Mouse (Mus musculus) induced T-regulatory cell, adult 2 months (primary cell): ENCODE measurements at regions not wholly inside any gene's neighbourhood (a gene's known extent, or its start where the extent isn't known, plus 50 kb on each side); places are given as distances from the start of the nearest gene placed in this dataset.

Experiments
- DNase-seq: peaks from one replicate; pipeline ENCODE4 v3.0.0-alpha.2; 2012; ENCODE audit warnings: low read depth

DNA sequence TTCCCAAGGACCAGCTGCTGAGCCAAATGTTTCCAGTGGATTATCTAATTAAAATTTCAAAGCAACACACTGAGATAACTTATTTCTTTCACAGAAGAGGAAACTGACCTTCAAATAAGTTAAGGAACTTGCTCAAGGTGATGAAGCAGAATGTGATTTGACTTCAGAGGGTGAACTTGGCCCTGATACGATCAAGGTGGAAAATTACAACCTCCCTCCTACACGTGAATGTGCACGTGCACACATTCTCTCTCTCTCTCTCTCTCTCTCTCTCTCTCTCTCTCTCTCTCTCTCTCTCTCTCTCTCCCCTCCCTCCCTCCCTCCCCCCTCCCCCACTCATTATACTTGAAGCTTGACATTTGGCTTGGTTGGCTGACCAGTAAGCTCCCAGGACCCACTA lies 131.8 kb upstream of the Cxcr4 start:
- no peak for DNase-seq

DNA sequence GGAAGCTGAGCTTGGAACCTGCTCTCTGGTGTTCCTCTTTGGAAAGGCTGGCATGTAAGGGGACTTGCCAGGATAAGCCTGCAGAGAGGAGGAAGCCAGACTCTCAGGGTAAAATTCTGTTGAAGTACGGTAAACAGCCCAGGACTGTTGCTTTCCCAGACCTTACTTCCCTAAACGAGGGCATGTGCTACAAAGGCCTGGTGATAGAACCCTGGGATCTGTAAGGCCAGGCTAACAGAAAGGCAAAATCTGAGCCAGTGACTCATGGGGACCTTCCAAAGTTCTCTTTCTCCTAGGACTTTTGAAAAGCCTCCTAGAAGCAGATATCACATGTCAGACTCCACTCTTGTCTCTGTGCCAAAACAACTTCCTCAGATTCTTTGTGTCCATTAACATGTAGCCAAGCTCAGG lies 130.0 kb upstream of the Cxcr4 start:
- DNase-seq = no peak

DNA sequence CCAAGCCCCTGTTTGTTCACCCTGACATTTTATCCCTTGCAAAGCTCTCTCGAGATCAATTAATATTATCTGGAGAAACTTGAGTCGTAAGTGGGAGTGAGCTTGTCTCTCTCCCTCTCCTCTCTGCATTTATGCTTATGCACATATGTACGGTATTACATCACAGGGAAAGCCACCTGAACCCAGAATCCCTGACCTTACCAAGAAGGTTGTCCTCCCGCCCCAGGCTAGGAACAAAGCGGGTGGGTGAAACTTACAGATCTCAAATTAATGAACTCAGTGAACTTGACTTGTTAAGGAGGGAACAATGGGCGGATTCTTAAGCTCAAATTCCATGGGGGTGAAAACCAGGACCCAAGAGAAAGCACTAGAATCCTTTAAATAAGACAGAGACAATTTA lies 122.8 kb upstream of the Cxcr4 start:
- DNase-seq = no peak

DNA sequence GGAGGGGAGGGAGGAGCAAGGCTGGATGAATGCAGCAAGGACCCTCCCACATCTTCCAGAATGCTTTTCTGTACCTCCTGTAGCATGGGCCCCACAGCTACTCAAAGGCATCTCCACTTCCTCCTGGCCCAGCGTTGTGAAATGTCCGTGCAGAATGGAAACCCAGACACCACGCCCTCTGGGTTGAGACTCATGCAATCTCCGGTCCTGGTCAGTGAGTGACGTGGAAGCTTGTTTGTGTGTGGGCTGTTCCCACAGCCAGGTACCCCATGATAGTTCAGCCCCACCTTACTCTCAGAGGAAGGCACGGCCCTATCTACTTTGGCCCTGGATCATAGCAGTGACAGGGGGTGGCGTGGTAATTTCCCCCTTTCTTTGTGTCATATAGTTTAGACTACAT lies 120.8 kb upstream of the Cxcr4 start:
- DNase-seq = peak; percentile 47

DNA sequence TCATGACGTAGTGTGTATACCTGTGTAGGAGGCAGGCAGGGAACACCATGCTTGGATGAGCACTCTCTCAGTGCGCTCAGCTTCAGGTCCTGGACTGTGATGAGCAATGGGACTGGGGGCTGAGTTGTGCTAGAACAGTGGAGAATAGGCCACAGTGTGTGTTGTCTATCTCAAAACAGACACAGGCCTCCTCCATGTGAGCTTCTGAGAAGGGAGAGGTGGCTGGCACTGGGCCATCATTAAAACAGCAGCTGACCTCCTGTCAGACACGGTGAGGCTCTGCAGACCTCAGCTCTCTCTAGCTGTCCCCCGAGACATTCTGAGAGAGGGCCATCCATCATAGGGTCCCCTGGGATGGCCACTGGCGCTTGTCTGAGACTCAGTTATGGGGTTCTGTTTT lies 119.0 kb upstream of the Cxcr4 start:
- no peak for DNase-seq

DNA sequence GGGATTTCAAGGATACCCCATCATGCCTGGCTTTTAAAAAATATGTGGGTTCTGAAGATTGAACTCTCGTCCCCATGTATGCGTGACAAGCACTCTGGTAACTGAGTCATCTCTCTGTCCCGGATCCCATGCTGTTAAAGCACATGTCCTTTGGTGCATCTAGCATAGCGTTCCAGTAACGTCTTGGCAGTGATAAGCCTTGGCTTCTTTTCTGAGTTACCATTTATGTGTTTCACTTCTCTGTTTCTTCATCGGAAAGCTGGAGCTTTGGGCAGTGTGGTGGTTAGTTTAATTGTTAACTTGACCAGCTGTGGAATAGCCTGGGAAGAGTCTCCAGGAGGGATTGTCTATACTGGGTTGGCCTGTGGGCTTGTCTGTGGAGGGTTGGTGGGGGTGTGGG lies 115.7 kb upstream of the Cxcr4 start:
- no peak for DNase-seq

DNA sequence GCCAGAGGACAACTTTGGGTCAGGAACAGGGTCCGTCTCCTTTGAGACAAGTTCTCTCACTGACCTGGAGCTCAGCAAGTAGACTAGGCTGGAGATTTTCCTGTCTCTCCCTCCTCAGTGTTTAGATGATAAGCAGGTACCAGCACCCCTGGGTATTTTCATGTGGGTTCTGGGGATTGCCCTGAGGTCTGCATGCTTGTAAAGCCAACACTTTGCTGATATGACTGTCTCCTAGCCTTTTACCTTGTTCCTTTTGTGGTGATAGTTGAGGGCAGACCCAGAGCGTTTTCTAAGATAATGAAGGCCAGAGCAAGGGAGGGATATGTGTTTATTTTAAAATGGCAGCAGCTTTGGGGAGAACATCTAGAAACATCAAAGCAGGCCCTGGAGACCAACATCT lies 114.1 kb upstream of the Cxcr4 start:
- peak; percentile 14 for DNase-seq

DNA sequence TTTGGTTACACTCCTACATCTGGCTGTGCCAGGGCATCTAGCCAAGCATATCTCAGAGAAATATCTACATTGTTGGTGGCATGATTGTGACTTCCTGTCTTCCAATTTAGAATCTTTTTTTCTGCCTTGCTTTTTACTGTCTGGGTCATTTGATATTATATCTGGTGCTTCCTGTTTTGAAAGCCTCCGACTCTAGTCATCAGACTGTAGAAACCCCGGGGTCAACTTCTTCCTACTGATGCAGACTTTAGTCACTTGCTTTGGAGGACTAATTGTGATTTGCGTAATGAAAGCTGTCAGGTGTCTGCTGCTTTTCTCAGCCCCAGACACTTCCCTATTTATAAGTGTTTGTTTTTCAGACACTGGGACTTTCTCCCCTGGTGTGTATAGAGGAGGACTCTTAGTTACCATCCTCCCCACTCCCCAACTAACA lies 113.0 kb upstream of the Cxcr4 start:
- peak; percentile 62 for DNase-seq

DNA sequence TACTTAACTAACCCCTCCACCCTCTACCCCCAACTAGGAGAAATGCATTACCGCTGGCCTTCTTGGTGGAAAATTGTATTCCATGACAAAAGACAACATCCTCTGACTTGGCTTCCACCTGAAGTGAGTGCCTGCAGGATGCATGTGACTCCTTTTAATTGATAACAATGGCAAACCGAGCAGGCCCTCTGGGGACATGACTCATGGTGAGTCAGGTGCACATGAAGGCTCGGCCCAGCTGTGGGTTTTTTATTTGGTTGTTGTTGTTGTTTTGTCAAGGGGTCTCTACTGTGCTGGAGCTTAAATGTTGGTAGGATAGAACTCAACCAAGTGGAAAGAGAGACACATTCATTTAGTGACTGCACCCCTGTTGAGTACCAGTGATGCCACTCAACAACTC lies 109.2 kb upstream of the Cxcr4 start:
- no peak for DNase-seq

DNA sequence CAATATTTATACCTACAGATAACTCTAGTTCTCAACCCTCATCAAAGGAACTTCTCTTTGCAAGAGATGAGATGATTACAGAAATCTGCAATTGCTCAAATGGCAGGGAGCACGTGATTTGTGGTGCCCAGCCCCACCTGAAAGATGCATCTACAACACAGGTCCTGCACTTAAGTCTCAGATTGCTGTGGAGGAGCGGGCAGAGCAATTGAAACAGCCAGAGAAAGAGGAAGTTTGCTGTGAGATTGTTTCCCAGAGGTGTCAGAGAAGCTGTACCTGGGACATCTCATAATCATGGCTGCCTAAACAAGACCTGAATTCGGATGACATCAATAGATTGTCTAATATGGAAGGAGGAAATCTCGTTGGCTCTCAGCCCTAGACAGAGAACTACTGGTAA lies 105.9 kb upstream of the Cxcr4 start:
- no peak for DNase-seq

DNA sequence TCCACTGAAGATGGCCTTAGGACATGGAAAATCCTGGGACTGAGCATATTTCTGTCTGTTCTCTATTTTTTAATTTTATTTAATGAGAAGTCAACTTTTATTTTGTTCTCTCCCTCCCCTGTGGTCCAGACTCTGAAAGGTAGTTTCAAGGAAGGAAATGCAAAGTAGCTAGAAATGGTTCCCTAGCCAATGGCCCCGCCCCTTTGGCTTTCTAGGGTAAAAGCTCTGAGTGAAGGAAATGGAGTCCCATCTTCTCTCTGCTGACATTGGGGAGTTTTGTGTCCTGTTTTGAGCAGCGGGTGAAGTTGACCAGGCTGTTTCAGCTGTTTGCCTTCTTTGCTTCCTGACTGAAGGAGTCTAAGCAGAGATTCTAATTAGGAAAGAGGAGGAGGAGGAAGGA lies 103.8 kb upstream of the Cxcr4 start:
- peak; percentile 63 for DNase-seq

DNA sequence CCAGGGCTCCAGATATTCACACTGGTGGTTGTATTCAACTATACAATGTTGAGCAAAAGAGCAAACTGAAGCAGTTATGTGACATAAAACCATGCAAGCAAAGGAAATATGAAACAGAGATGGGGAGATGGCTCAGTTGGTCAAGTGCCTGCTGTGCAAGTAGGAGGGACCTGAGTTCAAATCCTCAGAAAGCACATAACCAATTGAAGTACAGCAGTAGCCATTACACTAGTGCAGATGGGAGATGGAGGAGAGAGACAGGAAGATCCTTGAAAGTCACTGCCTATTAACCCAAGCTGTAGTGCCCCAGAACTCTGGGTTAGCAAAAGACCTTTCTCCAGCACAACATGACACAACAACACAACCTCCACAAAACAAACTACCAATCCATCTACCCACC lies 100.7 kb upstream of the Cxcr4 start:
- DNase-seq = no peak

DNA sequence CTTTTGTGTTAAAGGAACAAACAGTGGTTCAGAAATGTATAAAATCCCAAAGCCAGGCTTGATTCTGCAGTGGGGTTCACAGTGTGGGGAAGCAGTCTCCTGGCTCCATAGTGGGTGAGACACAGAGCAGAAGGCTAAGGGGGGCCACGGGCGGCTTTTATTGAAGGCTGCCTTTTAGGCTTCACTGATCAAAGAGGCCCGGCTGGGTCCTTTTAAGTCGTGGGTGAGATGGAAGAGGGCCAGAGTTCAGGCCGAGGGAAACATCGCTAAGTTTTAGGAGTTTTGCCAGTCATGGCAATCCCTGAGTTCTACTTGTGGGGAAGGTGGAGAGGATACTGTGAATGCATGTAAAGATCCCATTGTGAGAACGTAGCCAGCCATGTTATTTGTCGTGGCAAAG lies 100.2 kb upstream of the Cxcr4 start:
- no peak for DNase-seq

DNA sequence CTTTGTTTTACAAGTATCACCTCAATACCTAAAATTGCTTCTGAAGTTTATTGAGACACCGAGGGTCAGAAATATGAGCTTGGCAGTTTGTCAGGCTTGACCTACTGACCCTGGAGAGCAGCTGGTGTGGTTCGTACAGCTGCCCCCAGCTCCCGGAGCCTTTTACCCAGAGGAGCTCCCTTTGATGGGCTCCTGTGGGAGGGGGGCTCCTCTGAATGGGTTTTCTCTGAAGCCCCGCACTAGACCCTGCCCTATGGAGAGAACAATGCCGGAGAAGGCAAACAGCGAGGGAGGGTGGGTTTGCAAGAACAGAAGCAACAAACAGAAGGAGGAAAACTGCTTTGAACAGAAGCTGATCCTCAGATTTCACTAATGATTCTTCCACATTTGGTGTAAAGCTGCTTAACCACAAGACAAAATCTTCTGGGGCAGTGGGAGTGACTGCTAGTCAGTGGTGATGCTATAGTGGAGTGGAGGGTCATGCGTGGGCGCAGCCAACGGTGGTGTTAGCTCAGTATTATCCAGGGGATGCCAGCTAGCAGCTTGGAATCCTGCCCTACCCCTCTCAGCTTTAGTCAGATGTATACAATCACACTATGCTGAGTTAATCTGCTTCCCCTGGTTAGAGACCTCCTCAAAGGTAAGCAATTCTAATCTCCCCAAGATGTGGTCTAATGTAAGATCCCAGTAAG lies 95.3 kb upstream of the Cxcr4 start:
- no peak for DNase-seq

DNA sequence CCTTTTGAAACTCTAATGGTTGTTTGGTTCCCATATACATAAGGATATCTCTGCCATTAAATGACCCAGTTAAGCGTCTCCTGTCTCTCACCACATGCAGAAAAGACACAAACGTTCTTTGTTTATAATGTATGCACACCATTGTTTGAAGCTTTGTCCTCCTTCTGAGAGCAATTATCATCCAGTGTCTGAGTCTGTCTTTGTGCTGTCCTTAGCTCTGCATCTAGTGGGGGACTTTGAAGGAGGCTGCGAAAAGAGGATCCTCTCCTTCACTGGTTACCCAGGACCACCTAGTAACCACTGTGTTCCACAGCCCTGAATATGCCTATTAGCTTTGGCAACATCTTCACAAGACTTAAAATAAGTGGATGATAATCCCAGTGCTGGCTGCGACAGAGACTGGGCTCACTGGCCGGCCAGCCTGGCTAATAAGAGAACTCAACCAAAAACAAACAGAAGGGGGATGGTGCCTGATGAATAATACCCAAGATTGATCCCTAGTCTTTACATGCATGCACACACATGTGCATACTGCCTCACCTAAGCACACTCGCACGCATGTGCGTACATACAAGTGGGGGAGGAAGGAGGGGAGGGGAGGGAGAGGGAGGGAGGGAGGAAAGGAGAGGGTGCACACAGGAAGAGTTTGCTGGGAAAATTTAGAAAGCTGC lies 93.5 kb upstream of the Cxcr4 start:
- DNase-seq = no peak

DNA sequence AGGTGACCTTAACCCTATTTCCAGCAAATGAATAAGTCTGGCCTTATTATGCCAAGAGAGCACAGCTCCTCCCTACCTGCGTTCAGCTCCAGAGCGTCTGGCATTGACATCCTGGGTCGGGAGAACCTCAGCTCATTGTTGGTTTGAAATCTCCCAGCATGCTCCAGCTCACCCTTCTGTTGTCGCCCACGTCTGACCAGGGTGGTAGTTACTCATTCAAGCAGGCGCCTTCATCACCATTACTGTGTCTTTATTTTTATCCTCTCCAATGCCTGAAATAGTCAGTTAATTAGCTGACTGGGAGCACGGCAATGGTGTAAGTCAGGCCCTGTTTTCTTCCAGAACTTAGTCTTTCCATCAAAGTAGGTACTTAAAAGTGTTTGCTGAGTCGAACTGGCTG lies 90.8 kb upstream of the Cxcr4 start:
- no peak for DNase-seq

DNA sequence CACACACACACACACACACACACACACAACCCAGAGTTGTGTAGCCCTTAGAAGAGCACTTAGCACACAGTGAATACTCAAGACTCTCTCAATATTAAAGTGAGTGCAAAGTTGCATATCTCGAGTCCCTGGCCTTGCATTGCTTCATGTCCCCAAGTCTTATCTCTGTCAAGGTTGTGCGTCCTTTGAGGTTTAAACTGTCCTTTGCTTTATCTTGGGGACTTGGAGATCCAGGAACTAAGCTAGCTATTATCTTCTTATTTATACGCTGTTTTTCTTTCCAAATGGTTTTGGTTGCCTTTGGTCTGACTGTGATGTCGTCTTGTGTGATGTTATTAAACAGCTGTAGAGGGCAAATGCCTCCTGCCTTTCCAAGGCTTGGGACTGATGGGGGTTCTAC lies 89.2 kb upstream of the Cxcr4 start:
- DNase-seq = no peak

DNA sequence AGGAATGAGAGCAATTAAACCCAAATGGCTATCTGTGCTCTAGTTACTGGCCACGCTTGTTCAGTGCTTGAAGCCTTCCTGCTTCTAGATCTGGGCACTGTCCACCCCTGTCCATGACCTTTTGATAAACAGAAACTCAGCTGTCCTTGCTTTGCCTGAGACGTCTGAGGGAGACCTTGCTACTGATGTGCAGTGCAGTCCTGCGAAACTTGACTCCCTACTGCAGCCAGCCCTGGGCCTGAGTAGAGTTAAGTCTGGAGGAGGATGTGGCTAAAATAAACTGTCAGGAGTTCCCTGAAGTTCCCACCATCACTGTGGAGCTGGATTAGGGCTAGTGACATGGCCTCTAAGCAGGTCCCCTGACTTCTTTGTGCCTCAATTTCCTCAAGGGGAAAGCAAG lies 88.4 kb upstream of the Cxcr4 start:
- DNase-seq = no peak

DNA sequence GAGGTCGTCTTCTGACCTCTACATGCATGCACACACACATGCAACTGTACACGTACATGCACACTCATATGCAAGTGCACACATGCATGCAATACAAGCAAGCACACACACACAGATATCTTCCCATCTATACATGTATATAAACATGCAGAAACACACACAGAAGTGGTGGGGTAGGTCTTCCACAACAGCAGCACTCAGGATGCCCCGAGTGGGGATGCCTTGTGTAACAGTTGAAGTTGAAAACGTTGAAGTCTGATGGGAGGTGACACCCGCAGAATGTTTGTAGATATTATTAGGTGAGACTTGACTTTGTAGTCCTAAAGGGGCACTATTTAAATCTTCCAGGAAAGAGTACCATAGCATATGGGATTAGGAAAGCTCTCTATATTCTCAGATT lies 87.9 kb upstream of the Cxcr4 start:
- DNase-seq = no peak

DNA sequence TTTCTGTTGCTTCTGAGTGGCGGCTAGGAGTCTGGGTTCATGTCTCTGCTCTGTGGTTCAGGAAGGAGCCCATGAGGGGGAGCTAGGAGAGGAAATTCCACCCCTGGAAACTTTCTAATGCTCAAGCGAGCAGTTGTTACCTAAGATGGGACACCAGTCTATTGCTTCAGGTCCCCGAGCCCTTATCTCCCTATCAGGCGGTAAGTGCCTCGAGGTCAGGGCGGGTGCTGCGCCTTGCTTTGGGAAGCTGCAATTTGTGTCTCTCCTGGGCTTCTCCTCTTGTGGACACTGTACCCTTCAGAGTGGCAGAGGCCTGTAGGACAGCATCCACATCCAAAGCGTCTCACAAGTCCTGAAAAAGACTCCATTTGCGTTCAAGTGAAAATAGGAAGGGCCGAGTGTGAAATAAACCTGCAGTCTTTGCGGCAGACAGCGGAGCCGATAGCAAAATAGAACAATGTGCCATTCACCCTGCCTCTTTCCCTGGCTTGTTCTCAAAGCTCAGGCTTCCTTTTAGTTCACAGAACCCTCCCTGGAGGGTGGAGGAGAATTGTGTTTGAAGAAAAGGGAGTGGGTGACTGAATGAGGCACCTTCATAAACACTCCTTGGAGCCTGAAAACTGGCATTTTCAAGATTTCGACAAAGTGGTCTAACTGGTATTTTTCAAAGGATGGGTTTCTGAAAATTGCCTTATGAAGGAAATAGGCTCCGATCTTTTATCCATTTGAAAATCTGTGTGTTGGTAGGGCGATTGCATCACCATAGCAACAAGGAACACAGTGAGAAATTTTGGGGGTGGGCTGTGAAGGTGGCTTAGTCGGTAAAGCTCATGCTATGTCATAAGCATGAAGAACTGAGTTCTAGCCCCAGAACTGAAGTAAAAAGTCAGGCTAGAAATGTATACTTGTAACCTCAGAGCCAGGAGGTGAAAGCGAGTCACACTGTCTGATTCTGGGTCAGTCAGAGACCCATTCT lies 87.2 kb upstream of the Cxcr4 start:
- DNase-seq = no peak

DNA sequence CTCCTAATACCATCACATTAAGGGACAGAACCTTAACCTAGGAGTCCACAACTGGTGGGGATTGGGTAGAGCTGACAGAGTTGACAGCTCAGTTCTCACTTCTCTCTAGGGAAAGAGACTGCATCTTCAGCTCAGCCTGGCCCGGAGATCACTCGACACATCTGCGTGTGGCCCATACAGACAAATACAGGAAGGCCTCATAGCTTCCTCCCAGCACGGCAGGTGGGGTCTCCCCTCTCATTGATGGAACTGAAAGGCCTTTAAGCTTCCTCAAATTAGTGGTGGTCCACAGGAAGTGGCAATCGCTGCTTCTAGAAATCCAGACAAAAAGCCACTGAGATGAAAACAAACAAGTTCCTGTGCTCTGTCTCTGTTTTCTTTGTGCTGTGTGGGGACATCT lies 83.4 kb upstream of the Cxcr4 start:
- no peak for DNase-seq

DNA sequence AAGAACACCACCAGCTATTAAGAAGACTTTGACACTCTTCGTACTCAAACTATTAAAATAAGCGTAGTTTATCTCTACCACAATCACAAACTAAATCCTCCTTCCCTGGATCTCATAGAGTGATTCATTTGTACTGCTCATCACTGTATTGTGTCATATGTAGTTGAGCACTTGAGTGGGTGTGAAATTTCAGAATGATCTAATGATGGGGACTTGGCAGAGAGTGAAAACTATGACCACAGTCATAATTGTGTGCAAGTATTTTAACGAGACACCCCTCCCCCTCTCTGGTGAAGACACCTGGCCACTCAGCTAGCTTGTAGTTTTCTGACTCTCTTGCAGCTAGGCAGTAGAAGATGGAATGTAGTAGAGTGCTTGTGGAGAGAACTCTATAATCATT lies 80.2 kb upstream of the Cxcr4 start:
- DNase-seq = no peak

DNA sequence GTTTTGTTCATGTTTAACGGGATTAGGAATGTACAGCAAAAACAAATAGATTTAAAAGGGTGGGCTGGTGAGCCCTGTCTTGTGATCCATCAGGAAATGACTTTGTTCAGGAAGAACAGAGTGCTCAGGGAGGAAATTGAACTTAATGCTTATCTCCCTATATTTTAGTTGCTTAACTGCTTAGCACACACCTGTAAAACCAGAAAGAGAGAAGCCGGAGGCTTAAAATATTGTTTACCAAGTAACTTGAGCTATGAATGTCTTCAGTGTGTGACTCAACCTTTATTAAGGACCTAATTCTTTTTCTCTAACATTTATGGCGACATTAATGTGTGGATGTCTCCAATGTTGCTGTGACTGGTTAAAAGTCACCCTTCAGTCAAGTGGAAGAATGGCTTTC lies 79.4 kb upstream of the Cxcr4 start:
- DNase-seq = no peak
